In the genomic region with DNA sequence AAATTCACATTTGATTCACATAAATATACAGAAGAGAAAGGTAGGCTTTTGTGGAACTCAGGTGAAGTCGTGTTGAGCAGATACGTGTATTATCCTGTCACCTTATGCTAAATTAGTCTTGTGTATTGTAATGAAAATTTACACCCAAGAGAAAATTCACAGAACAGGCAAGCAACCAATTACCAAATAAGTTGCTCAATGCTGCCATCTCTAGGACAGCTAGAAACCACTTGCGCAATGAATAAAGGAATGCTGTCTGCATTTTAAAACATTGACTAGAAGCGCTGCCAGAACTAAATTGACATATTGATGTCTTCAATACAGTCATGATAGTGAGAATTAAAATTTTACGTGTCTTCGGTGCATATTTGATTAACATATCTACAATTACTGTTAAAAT, we compare ENCODE assay signal across 9 mouse cellular contexts. TPM values are rescaled to one million over a fixed set of nuclear protein-coding genes. Genes with fewer than 3 reads are reported as not detected.
DNase-seq lines count a peak whose midpoint lies in the region; TF ChIP-seq lines count a peak whose summit lies in the region.
"Had no signal": no experiment of that assay in that cellular context is flagged by ENCODE, and none has a peak within 500 bp of the region (broad histone marks: within the 10 kb centered on the region; RNA-seq: fewer than 3 reads in every experiment).

No protein-coding gene starts in this region.

- TF ChIP-seq CTCF in left cerebral cortex, adult 2 months (IDR thresholded peaks at IDR 0.05), result peak; percentile 80

- WGBS in forebrain, embryonic 10.5 days, result 17% methylated on average over 6 of the region's 6 CpGs

- peaks cover 7% of the 10 kb centered on the region for H3K36me3 ChIP-seq in forebrain, embryonic 10.5 days (replicated peaks)
- H3K36me3 ChIP-seq: G1E had no signal

- intact Hi-C loops in left cerebral cortex, adult 2 months (cut with DNase I), result loop anchor here (5.0 to 10.0 kb wide), 3 partner anchors 138 to 609 kb away; no protein-coding TSS in a partner anchor
- intact Hi-C loops in heart, postnatal 10 days (cut with DNase I), result loop anchor here (1.0 to 10.0 kb wide), 7 partner anchors 138 to 978 kb away; no protein-coding TSS in a partner anchor

- H3K27ac ChIP-seq in left cerebral cortex, adult 2 months, result no peak overlapping the region
- H3K27ac ChIP-seq in forebrain, embryonic 10.5 days, result no peak overlapping the region

- H3K27me3 ChIP-seq in forebrain, embryonic 10.5 days (ENCODE audit: poor library complexity, severe bottlenecking), result peaks cover 6% of the 10 kb centered on the region

- peaks cover 43% of the 10 kb centered on the region for H3K4me1 ChIP-seq in forebrain, embryonic 10.5 days

- H3K4me3 ChIP-seq in left cerebral cortex, adult 2 months, result no peak overlapping the region
- H3K4me3 ChIP-seq in forebrain, embryonic 10.5 days, result no peak overlapping the region

- peaks cover 2% of the 10 kb centered on the region for H3K9me3 ChIP-seq in forebrain, embryonic 10.5 days

- DNase-seq in adrenal gland, postnatal 36 days, result peak; percentile 17 to 44
- DNase-seq in adrenal gland, adult 8-10 months, result no peak
- peak; percentile 24 to 30 for DNase-seq in left cerebral cortex, adult 2 months (ENCODE audit: extremely low spot score in 1 of 2, low spot score in 2 of 2)
- no peak for DNase-seq in left cerebral cortex, adult 11 months (ENCODE audit: low spot score)
- peak; percentile 45 for DNase-seq in Muller cell, postnatal 12 days (ENCODE audit: inconsistent ontology term)
- peak; percentile 55 to 72 for DNase-seq in heart, postnatal 10 days
- DNase-seq in frontal cortex, postnatal 25 days (ENCODE audit: low spot score in 2 of 2), result no peak
- no peak for DNase-seq in forebrain, embryonic 10.5 days (ENCODE audit: extremely low spot score, low spot score)

RNA-seq across cellular contexts. Expression of gene Irs1, which starts 2.9 kb away (rescaled TPM):
- 10 to 100 TPM; 14.8 to 16.7 TPM for total RNA-seq in adrenal gland, postnatal 36 days (2021)
- 10 to 100 TPM in 3 of 4 experiments, 1 to 10 TPM in 1; 7.9 to 17.1 (median 13.2) TPM for total RNA-seq in adrenal gland, adult 8-10 months (2022)
- total RNA-seq in left cerebral cortex, adult 2 months (2021), result 10 to 100 TPM; 17.3 to 17.4 TPM
- 10 to 100 TPM; 29.7 to 41.2 TPM for total RNA-seq in heart, postnatal 10 days (2021)
- 11.3 and 11.8 TPM in 2 replicates for polyA plus RNA-seq in forebrain, embryonic 10.5 days (2016; fragmentation: Nextera tagmentation; extraction: Ambion mirVana)
- polyA plus RNA-seq: G1E had no signal

RNA-seq across cellular contexts. Expression of gene Rhbdd1, which starts 22.1 kb away (rescaled TPM):
- 10 to 100 TPM; 30.0 to 42.7 TPM for total RNA-seq in adrenal gland, postnatal 36 days (2021)
- total RNA-seq in adrenal gland, adult 8-10 months (2022), result 10 to 100 TPM; 36.5 to 39.7 (median 36.7) TPM
- 1 to 10 TPM; 7.6 to 8.4 TPM for total RNA-seq in left cerebral cortex, adult 2 months (2021)
- total RNA-seq in heart, postnatal 10 days (2021), result 10 to 100 TPM; 10.7 to 11.6 TPM
- polyA plus RNA-seq in forebrain, embryonic 10.5 days (2016; fragmentation: Nextera tagmentation; extraction: Ambion mirVana), result 10.2 and 10.6 TPM in 2 replicates

Comparison
In these comparisons a context has a peak if more than half of its experiments do, and no peak if none do; other contexts are left out.
1. DNase-seq: peak in adrenal gland, postnatal 36 days (2 of 2), left cerebral cortex, adult 2 months (2 of 2), Muller cell, postnatal 12 days (single experiment) and heart, postnatal 10 days (2 of 2); none in adrenal gland, adult 8-10 months (single experiment), left cerebral cortex, adult 11 months (single experiment), frontal cortex, postnatal 25 days (0 of 2) and forebrain, embryonic 10.5 days (single experiment).